Mouse (Mus musculus) heart, postnatal 36 days (tissue): ENCODE results near the gene Fam92a. TPM values are rescaled to one million over a fixed set of nuclear protein-coding genes. Genes with fewer than 3 reads are reported as not detected.
A peak's percentile ranks its signal among the peaks of the same experiment; 100 is the strongest.
"Not testable (repeated sequence)": the region's sequence is repeated elsewhere in the genome, so short reads cannot be mapped to it uniquely, and the experiment has no call there.

Experiments used
- DNase-seq, 2 experiments: peaks; one replicate each; pipeline ENCODE4 v3.0.0; 2021 to 2022
- intact Hi-C: fragments of 180-260 bp; cut with DNase I; formaldehyde crosslinking; loops from one replicate; pipeline ENCODE4 v1.15.1; 2025
- total RNA-seq, 2 experiments: library from RNA; stranded (reverse); gene quantifications; 2 replicates each; pipeline ENCODE4 v1.2.3; 2021

Gene Fam92a
- total RNA-seq = 10 to 100 TPM; 20.1 to 22.7 TPM

GRCm38 (mm10) chr4:12171318-12172091 is at the start of gene Fam92a:
TSS of gene Fam92a (minus strand) at chr4:12172015.
- peak; percentile 68 to 78 for DNase-seq
- intact Hi-C loops = no loop called here

- intact Hi-C loops = no loop called here
- no peak for DNase-seq
These were observed 7.2 kb upstream of the Fam92a start for GRCm38 (mm10) chr4:12178992-12179391.

- intact Hi-C loops = no loop called here
- no peak for DNase-seq
These were observed 863 bp downstream of the Fam92a start for GRCm38 (mm10) chr4:12170986-12171317.

DNA sequence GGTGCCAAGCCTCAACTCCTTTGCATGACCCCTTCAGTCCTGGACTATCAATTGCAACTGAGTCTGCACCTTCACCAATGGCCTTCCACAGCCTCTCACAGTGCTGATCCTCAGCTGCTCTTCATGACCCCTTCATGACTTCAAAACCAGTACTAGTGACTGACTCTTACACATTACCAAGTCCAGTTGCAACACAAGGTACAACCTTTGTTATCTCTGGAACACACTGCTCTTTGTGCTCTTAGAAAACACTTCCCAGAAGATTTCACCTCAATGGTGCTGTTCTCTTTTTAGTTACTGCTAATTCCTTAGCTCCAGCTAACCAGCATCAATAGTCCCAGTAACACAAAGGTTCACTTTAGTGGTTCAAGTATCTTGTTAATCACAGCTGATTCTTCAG is 24.2 kb downstream of the Fam92a start:
- intact Hi-C loops = no loop called here
- DNase-seq = no peak

GRCm38 (mm10) chr4:12141516-12141915 is 30.3 kb downstream of the Fam92a start:
- intact Hi-C loops, DNase-seq: not testable (repeated sequence)

DNA sequence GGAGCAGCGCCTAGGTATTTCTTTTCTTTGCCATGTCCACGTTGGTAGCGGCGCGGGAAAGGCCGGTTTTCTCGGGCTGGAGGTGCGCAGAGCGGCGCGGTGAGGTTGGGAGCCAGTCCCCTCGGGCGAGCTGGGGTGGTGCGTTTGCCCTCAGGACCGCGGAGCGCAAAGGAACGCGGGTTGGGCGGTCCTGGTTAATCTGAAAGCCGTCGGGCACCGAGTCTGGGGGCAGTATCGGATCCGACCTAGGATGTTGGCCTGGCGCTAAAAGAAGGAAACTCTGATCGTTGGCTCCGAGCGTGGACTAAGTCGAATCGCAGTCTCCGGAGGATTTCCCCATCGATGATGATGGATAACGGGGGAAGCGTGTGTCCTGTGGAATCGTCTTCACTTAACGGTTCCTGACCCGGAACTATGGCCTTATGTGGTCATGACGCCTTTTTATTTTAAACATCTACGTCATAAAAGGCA is 31.2 kb downstream of the Fam92a start:
- intact Hi-C loops = not testable (repeated sequence)
- DNase-seq = peak; percentile 16 to 27

- intact Hi-C loops = not testable (repeated sequence)
- DNase-seq = peak; percentile 70 to 88
These were observed 31.7 kb downstream of the Fam92a start, which contains the start of gene Rbm12b1 for GRCm38 (mm10) chr4:12140141-12140567. TSS of gene Rbm12b1 (plus strand) at chr4:12140264.

Other genes with a start within 250 kb of the Fam92a start
- gene Gm10604, start 190.8 kb downstream of the Fam92a start, total RNA-seq = not detected
- 1 to 10 TPM; 5.0 to 6.3 TPM for gene Rbm12b2, start 82.6 kb downstream of the Fam92a start, total RNA-seq
- gene Rbm12b1, start 31.8 kb downstream of the Fam92a start, total RNA-seq = 1 to 10 TPM; 5.4 to 9.4 TPM